Mouse (Mus musculus): Measurements from ENCODE around the gene Agpat4.

Agpat4 gene

DNA sequence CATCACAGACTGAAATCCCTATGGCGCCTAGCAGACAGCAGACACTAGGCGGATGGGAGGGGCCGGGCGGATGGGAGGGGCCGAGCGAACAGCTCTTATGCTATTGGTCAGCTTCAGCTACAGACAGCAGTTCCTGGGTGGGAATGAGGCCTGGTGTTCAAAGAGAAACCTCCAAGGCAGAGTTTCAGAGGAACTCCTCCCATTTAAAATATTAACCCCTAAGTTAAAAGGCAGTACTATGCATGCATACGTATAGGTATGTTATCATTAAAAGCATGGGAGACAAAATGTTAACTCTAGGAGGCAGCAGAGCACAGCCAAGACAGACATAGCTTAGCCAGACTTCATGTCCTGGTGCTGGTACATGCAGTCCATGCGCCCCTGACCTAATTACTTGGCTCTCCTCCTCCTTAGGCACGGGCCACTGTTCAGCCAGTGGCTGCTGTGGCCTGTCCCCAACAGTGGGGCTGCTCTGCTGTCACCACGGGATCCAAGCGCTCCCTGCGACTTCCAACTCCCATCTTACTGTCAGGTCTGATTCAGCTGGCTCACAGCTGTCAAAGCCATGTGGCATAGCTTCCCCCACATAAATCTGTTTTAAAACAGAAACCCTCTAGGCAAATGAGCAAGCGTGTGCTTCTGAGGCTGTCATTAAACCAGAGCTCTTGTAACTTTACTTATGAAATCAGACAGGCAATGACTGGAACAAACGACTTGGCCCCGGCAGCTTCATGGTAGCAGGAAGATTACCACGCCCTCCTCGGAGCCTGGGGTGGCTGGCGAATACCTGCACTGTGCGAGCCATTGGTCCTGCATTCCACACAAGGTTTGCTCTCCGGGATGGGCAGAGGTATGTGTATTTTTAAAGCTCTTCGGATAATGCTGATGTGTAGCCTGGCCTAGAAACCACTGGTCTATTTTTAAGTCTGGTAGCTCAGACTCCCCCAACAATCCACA is 147.7 kb downstream of the Agpat4 start:
- in situ Hi-C loops (cut with MboI, MseI) = no loop called here

DNA sequence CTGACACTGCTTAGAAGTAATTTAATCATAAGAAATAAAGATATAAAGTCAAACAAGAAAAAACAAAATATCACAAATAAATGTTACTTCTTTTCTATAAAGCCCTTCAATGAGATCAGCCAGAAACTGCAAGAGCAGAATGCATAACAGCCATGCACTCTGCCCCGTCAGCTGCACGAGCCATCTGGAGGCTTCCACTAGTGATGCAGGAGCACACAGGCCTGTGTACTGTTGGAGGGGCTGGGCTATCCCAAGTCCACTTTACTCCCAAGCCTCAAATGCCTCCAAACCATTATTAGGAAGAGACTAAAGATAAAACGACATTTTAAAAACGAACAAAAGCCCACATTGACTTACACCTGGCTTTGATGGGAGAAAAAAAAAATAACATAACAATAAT is 149.6 kb downstream of the Agpat4 start:
- in situ Hi-C loops (cut with MboI, MseI) = no loop called here

DNA sequence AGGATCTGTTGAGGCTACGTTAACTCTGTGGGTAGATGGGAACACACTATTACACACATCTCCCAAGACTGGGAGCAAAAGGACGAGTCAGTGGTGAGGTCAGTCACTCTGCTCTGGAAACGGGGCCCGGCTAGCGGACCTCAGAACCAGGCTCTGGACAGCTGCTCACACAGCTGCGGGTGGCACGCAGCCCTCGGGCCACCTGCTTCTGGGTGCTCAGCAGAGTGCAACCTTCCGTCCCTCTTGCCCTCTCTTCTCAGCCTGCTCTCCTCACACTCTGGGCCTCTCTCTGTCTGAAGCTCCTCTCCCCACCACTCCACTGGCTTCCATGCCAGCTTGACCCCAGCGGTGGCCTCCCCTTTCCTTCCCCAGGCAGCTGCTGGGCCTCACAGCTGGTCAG is 150.0 kb downstream of the Agpat4 start:
- in situ Hi-C loops (cut with MboI, MseI) = no loop called here
